9 mouse cellular contexts compared by ENCODE assay signal in genomic region chr14:7900481-7901049, GRCm38 (mm10). TPM values are rescaled to one million over a fixed set of nuclear protein-coding genes. Genes with fewer than 3 reads are reported as not detected.
DNase-seq lines count a peak whose midpoint lies in the region; ATAC-seq and TF ChIP-seq lines count a peak whose summit lies in the region.
"Had no signal": no experiment of that assay in that cellular context is flagged by ENCODE, and none has a peak within 500 bp of the region (broad histone marks: within the 10 kb centered on the region; RNA-seq: fewer than 3 reads in every experiment).

No protein-coding gene starts in this region.

- no peak for TF ChIP-seq CTCF in gastrocnemius, adult 2 months (IDR thresholded peaks at IDR 0.05)
- no peak for TF ChIP-seq CTCF in left cerebral cortex, adult 2 months (IDR thresholded peaks at IDR 0.05)

- H3K4me2 ChIP-seq in hindbrain, embryonic 11.5 days (replicated peaks; ENCODE audit: low read depth, low read length), result no peak overlapping the region
- no peak overlapping the region for H3K4me2 ChIP-seq in hindbrain, embryonic 15.5 days
- H3K4me2 ChIP-seq: liver, embryonic 15.5 days had no signal

- no peaks in the 10 kb centered on the region for H3K27me3 ChIP-seq in hindbrain, embryonic 10.5 days (ENCODE audit: insufficient read depth, poor library complexity, severe bottlenecking)
- H3K27me3 ChIP-seq in hindbrain, embryonic 11.5 days (ENCODE audit: control insufficient read depth, insufficient read depth, low read length), result no peaks in the 10 kb centered on the region
- H3K27me3 ChIP-seq in hindbrain, embryonic 15.5 days, result no peaks in the 10 kb centered on the region
- H3K27me3 ChIP-seq: liver, embryonic 15.5 days had no signal

- no peaks in the 10 kb centered on the region for H3K9me3 ChIP-seq in hindbrain, embryonic 10.5 days
- H3K9me3 ChIP-seq in hindbrain, embryonic 11.5 days (ENCODE audit: control insufficient read depth, low read length), result no peaks in the 10 kb centered on the region
- no peaks in the 10 kb centered on the region for H3K9me3 ChIP-seq in hindbrain, embryonic 15.5 days
- H3K9me3 ChIP-seq: liver, embryonic 15.5 days had no signal

- H3K27ac ChIP-seq in hindbrain, embryonic 10.5 days, result peak overlapping the region; percentile 37
- no peak overlapping the region for H3K27ac ChIP-seq in hindbrain, embryonic 11.5 days (ENCODE audit: low read depth, low read length)
- H3K27ac ChIP-seq in gastrocnemius, adult 2 months, result peak overlapping the region; percentile 53
- H3K27ac ChIP-seq in hindbrain, embryonic 15.5 days (replicated peaks), result peak overlapping the region; percentile 65
- peak overlapping the region; percentile 63 for H3K27ac ChIP-seq in left cerebral cortex, adult 2 months
- H3K27ac ChIP-seq: liver, embryonic 15.5 days had no signal

- 63% methylated on average over 11 of the region's 11 CpGs for WGBS in hindbrain, embryonic 10.5 days
- 66% methylated on average over 11 of the region's 11 CpGs for WGBS in hindbrain, embryonic 11.5 days
- 53% methylated on average over 11 of the region's 11 CpGs for WGBS in hindbrain, embryonic 15.5 days

- H3K4me1 ChIP-seq in hindbrain, embryonic 10.5 days (replicated peaks), result 0 out of 2 replicates have a peak, but pooled peaks cover 5% of the 10 kb centered on the region
- no peaks in the 10 kb centered on the region for H3K4me1 ChIP-seq in hindbrain, embryonic 11.5 days (replicated peaks; ENCODE audit: control insufficient read depth, insufficient read depth, low read length)
- H3K4me1 ChIP-seq in hindbrain, embryonic 15.5 days (replicated peaks), result peaks cover 23% of the 10 kb centered on the region
- H3K4me1 ChIP-seq: liver, embryonic 15.5 days had no signal

- no peak for ATAC-seq in hindbrain, embryonic 11.5 days (ENCODE audit: low FRiP score)
- ATAC-seq in hindbrain, embryonic 15.5 days (ENCODE audit: low FRiP score, low read depth), result peak; percentile 46; the same call in 1 of the 2 replicates

- intact Hi-C loops in gastrocnemius, adult 2 months (cut with DNase I), result no loop called here
- intact Hi-C loops in left cerebral cortex, adult 2 months (cut with DNase I), result no loop called here

- peaks cover 52% of the 10 kb centered on the region for H3K36me3 ChIP-seq in hindbrain, embryonic 10.5 days
- no peaks in the 10 kb centered on the region for H3K36me3 ChIP-seq in hindbrain, embryonic 11.5 days (ENCODE audit: control insufficient read depth, insufficient read depth, low read length)
- H3K36me3 ChIP-seq in hindbrain, embryonic 15.5 days, result peaks cover 40% of the 10 kb centered on the region

- H3K4me3 ChIP-seq in hindbrain, embryonic 10.5 days, result no peak overlapping the region
- H3K4me3 ChIP-seq in hindbrain, embryonic 11.5 days (ENCODE audit: low read depth, low read length), result no peak overlapping the region
- H3K4me3 ChIP-seq in gastrocnemius, adult 2 months, result peak overlapping the region; percentile 17; the same call in 1 of the 2 replicates
- no peak overlapping the region for H3K4me3 ChIP-seq in hindbrain, embryonic 15.5 days
- H3K4me3 ChIP-seq in left cerebral cortex, adult 2 months, result no peak overlapping the region
- H3K4me3 ChIP-seq: liver, embryonic 15.5 days had no signal

- peak; percentile 16 for DNase-seq in hindbrain, embryonic 10.5 days (ENCODE audit: low spot score)
- DNase-seq in hindbrain, embryonic 11.5 days (ENCODE audit: low spot score), result no peak
- peak; percentile 31 for DNase-seq in gastrocnemius, adult 2 months
- DNase-seq in left cerebral cortex, adult 2 months (ENCODE audit: extremely low spot score in 1 of 2, low spot score in 2 of 2), result peak; percentile 41 to 42
- peak; percentile 23 for DNase-seq in ovary, adult 18-20 months (ENCODE audit: low spot score)
- DNase-seq in c-Kit-positive CD71-positive TER-119-positive erythroid progenitor cells, embryonic 14.5 days (ENCODE audit: low spot score), result no peak
- no peak for DNase-seq in natural killer cell, adult 2 months (ENCODE audit: low spot score in 2 of 2)

- H3K9ac ChIP-seq in hindbrain, embryonic 11.5 days (ENCODE audit: low read depth, low read length), result no peak overlapping the region
- H3K9ac ChIP-seq in hindbrain, embryonic 15.5 days, result no peak overlapping the region
- H3K9ac ChIP-seq: liver, embryonic 15.5 days had no signal

RNA-seq across cellular contexts. Expression of gene Gm45521, which starts 56.5 kb away (rescaled TPM):
- polyA plus RNA-seq in hindbrain, embryonic 10.5 days (2016; fragmentation: Nextera tagmentation; extraction: Ambion mirVana), result 0.56 and 0.85 TPM in 2 replicates
- polyA plus RNA-seq in hindbrain, embryonic 11.5 days (2014; fragmentation: Nextera tagmentation; extraction: Ambion mirVana), result 0.63 TPM in 1 of 2 replicates, not detected in the other
- not detected for total RNA-seq in gastrocnemius, adult 2 months (2021)
- polyA plus RNA-seq in hindbrain, embryonic 15.5 days (2015; fragmentation: Nextera tagmentation; extraction: Ambion mirVana), result not detected in 2 replicates
- not detected for total RNA-seq in left cerebral cortex, adult 2 months (2021)
- polyA plus RNA-seq: liver, embryonic 15.5 days had no signal

Comparison
In these comparisons a context has a peak if more than half of its experiments do, and no peak if none do; other contexts are left out.
1. DNase-seq: peak in hindbrain, embryonic 10.5 days (single experiment), gastrocnemius, adult 2 months (single experiment), left cerebral cortex, adult 2 months (2 of 2) and ovary, adult 18-20 months (single experiment); none in hindbrain, embryonic 11.5 days (single experiment), c-Kit-positive CD71-positive TER-119-positive erythroid progenitor cells, embryonic 14.5 days (single experiment) and natural killer cell, adult 2 months (0 of 2).